Mouse (Mus musculus): ENCODE results near the gene Il22ra1. TPM values are rescaled to one million over a fixed set of nuclear protein-coding genes. Genes with fewer than 3 reads are reported as not detected.

The Il22ra1 gene
- polyA plus RNA-seq, 1 experiment from 2014 or later, result not detected

- Histone ChIP-seq H3K4me1 (peaks cover 3% of the 10 kb centered on the region; the same call in 1 of the 2 replicates), H3K4me2 (no peak overlapping the region), H3K27ac (replicated peaks) (no peak overlapping the region), H3K36me3 (no peaks in the 10 kb centered on the region), H3K9ac (replicated peaks) (no peak overlapping the region), H3K27me3 (replicated peaks) (no peaks in the 10 kb centered on the region), H3K9me3 (replicated peaks) (no peaks in the 10 kb centered on the region), H3K4me3 (replicated peaks) (no peak overlapping the region)
- ATAC-seq (ENCODE audit: low FRiP score), result no peak
- 74% methylated on average over 3 of the region's 3 CpGs for WGBS
Observed at GRCm38 (mm10) chr4:135736903-135737302, 8.9 kb downstream of the Il22ra1 start.

- H3K4me1 ChIP-seq, result peaks cover 3% of the 10 kb centered on the region; the same call in 1 of the 2 replicates
- H3K27ac ChIP-seq (replicated peaks), result no peak overlapping the region
- H3K9me3 ChIP-seq (replicated peaks), result no peaks in the 10 kb centered on the region
- no peak for ATAC-seq (ENCODE audit: low FRiP score)
- H3K36me3 ChIP-seq, result no peaks in the 10 kb centered on the region
- H3K4me3 ChIP-seq (replicated peaks), result no peak overlapping the region
- no peak overlapping the region for H3K4me2 ChIP-seq
- H3K9ac ChIP-seq (replicated peaks), result no peak overlapping the region
- H3K27me3 ChIP-seq (replicated peaks), result no peaks in the 10 kb centered on the region
- WGBS, result 58% methylated on average over 5 of the region's 5 CpGs
Observed at GRCm38 (mm10) chr4:135738237-135738636, 10.3 kb downstream of the Il22ra1 start.

- no peaks in the 10 kb centered on the region for H3K27me3 ChIP-seq (replicated peaks)
- H3K27ac ChIP-seq (replicated peaks), result no peak overlapping the region
- H3K9me3 ChIP-seq (replicated peaks), result no peaks in the 10 kb centered on the region
- H3K4me3 ChIP-seq (replicated peaks), result no peak overlapping the region
- WGBS, result 47% methylated on average over 7 of the region's 7 CpGs
- H3K4me1 ChIP-seq, result peaks cover 3% of the 10 kb centered on the region; the same call in 1 of the 2 replicates
- H3K36me3 ChIP-seq, result no peaks in the 10 kb centered on the region
- no peak for ATAC-seq (ENCODE audit: low FRiP score)
- H3K4me2 ChIP-seq, result no peak overlapping the region
- no peak overlapping the region for H3K9ac ChIP-seq (replicated peaks)
Observed at GRCm38 (mm10) chr4:135739148-135739547, 11.2 kb downstream of the Il22ra1 start.

- H3K27ac ChIP-seq (replicated peaks), result no peak overlapping the region
- H3K27me3 ChIP-seq (replicated peaks), result no peaks in the 10 kb centered on the region
- H3K9ac ChIP-seq (replicated peaks), result no peak overlapping the region
- no peaks in the 10 kb centered on the region for H3K9me3 ChIP-seq (replicated peaks)
- no peaks in the 10 kb centered on the region for H3K36me3 ChIP-seq
- WGBS, result 74% methylated on average over 14 of the region's 14 CpGs
- no peak overlapping the region for H3K4me2 ChIP-seq
- no peak for ATAC-seq (ENCODE audit: low FRiP score)
- H3K4me3 ChIP-seq (replicated peaks), result no peak overlapping the region
- peaks cover 3% of the 10 kb centered on the region; the same call in 1 of the 2 replicates for H3K4me1 ChIP-seq
Observed at GRCm38 (mm10) chr4:135739672-135740071, 11.7 kb downstream of the Il22ra1 start.

GRCm38 (mm10) chr4:135743520-135743919 is 15.5 kb downstream of the Il22ra1 start:
- ATAC-seq (ENCODE audit: low FRiP score), result no peak
- H3K4me1 ChIP-seq, result peaks cover 3% of the 10 kb centered on the region; the same call in 1 of the 2 replicates
- no peak overlapping the region for H3K27ac ChIP-seq (replicated peaks)
- no peak overlapping the region for H3K4me3 ChIP-seq (replicated peaks)
- H3K27me3 ChIP-seq (replicated peaks), result no peaks in the 10 kb centered on the region
- no peak overlapping the region for H3K9ac ChIP-seq (replicated peaks)
- H3K9me3 ChIP-seq (replicated peaks), result no peaks in the 10 kb centered on the region
- H3K4me2 ChIP-seq, result no peak overlapping the region
- 45% methylated on average over 6 of the region's 6 CpGs for WGBS
- H3K36me3 ChIP-seq, result no peaks in the 10 kb centered on the region

GRCm38 (mm10) chr4:135744726-135745448 is 16.9 kb downstream of the Il22ra1 start:
- no peak overlapping the region for H3K9ac ChIP-seq (replicated peaks)
- H3K9me3 ChIP-seq (replicated peaks), result no peaks in the 10 kb centered on the region
- H3K27me3 ChIP-seq (replicated peaks), result no peaks in the 10 kb centered on the region
- H3K36me3 ChIP-seq, result no peaks in the 10 kb centered on the region
- 70% methylated on average over 16 of the region's 16 CpGs for WGBS
- no peak overlapping the region for H3K4me3 ChIP-seq (replicated peaks)
- ATAC-seq (ENCODE audit: low FRiP score), result no peak
- H3K4me1 ChIP-seq, result no peaks in the 10 kb centered on the region
- H3K27ac ChIP-seq (replicated peaks), result no peak overlapping the region
- H3K4me2 ChIP-seq, result no peak overlapping the region

GRCm38 (mm10) chr4:135745613-135746012 is 17.6 kb downstream of the Il22ra1 start:
- WGBS, result 80% methylated on average over 10 of the region's 10 CpGs
- H3K9ac ChIP-seq (replicated peaks), result no peak overlapping the region

GRCm38 (mm10) chr4:135750896-135751295 is 22.9 kb downstream of the Il22ra1 start:
- Histone ChIP-seq H3K27ac (replicated peaks) (no peak overlapping the region), H3K4me1 (no peaks in the 10 kb centered on the region), H3K36me3 (no peaks in the 10 kb centered on the region), H3K9ac (replicated peaks) (no peak overlapping the region), H3K27me3 (replicated peaks) (no peaks in the 10 kb centered on the region), H3K4me3 (replicated peaks) (no peak overlapping the region), H3K4me2 (no peak overlapping the region), H3K9me3 (replicated peaks) (peaks cover 7% of the 10 kb centered on the region; the same call in 1 of the 2 replicates)
- no peak for ATAC-seq (ENCODE audit: low FRiP score)
- 85% methylated on average over 8 of the region's 8 CpGs for WGBS

More at GRCm38 (mm10) chr4:135745613-135746012, 17.6 kb downstream of the Il22ra1 start:
- Histone ChIP-seq H3K4me2 (no peak overlapping the region), H3K9me3 (replicated peaks) (no peaks in the 10 kb centered on the region), H3K36me3 (no peaks in the 10 kb centered on the region), H3K4me1 (no peaks in the 10 kb centered on the region), H3K27me3 (replicated peaks) (no peaks in the 10 kb centered on the region), H3K4me3 (replicated peaks) (no peak overlapping the region), H3K27ac (replicated peaks) (no peak overlapping the region)
- no peak for ATAC-seq (ENCODE audit: low FRiP score)

GRCm38 (mm10) chr4:135752106-135752778 is 24.3 kb downstream of the Il22ra1 start:
- Histone ChIP-seq H3K27ac (replicated peaks) (no peak overlapping the region), H3K4me3 (replicated peaks) (no peak overlapping the region), H3K9ac (replicated peaks) (no peak overlapping the region), H3K4me1 (no peaks in the 10 kb centered on the region), H3K4me2 (no peak overlapping the region), H3K9me3 (replicated peaks) (peaks cover 7% of the 10 kb centered on the region; the same call in 1 of the 2 replicates), H3K36me3 (no peaks in the 10 kb centered on the region), H3K27me3 (replicated peaks) (no peaks in the 10 kb centered on the region)
- no peak for ATAC-seq (ENCODE audit: low FRiP score)
- WGBS, result 71% methylated on average over 7 of the region's 7 CpGs

GRCm38 (mm10) chr4:135752779-135753164 is 24.8 kb downstream of the Il22ra1 start:
- no peaks in the 10 kb centered on the region for H3K4me1 ChIP-seq
- peaks cover 7% of the 10 kb centered on the region; the same call in 1 of the 2 replicates for H3K9me3 ChIP-seq (replicated peaks)
- H3K4me3 ChIP-seq (replicated peaks), result no peak overlapping the region
- H3K36me3 ChIP-seq, result no peaks in the 10 kb centered on the region
- H3K27me3 ChIP-seq (replicated peaks), result no peaks in the 10 kb centered on the region
- no peak overlapping the region for H3K9ac ChIP-seq (replicated peaks)
- H3K27ac ChIP-seq (replicated peaks), result no peak overlapping the region
- ATAC-seq (ENCODE audit: low FRiP score), result no peak
- no peak overlapping the region for H3K4me2 ChIP-seq
- 40% methylated on average over 8 of the region's 8 CpGs for WGBS

- Histone ChIP-seq H3K9me3 (replicated peaks) (peaks cover 7% of the 10 kb centered on the region; the same call in 1 of the 2 replicates), H3K4me3 (replicated peaks) (no peak overlapping the region), H3K36me3 (no peaks in the 10 kb centered on the region), H3K4me1 (peaks cover 6% of the 10 kb centered on the region), H3K27me3 (replicated peaks) (0 out of 2 replicates have a peak, but pooled peaks cover 3% of the 10 kb centered on the region), H3K27ac (replicated peaks) (no peak overlapping the region), H3K9ac (replicated peaks) (no peak overlapping the region), H3K4me2 (no peak overlapping the region)
- WGBS, result 37% methylated on average over 4 of the region's 4 CpGs
- no peak for ATAC-seq (ENCODE audit: low FRiP score)
Observed at GRCm38 (mm10) chr4:135758331-135758730, 30.4 kb downstream of the Il22ra1 start.

GRCm38 (mm10) chr4:135758825-135759224 is 30.9 kb downstream of the Il22ra1 start:
- Histone ChIP-seq H3K27me3 (replicated peaks) (0 out of 2 replicates have a peak, but pooled peaks cover 3% of the 10 kb centered on the region), H3K9ac (replicated peaks) (no peak overlapping the region), H3K27ac (replicated peaks) (no peak overlapping the region), H3K4me1 (peaks cover 6% of the 10 kb centered on the region), H3K36me3 (no peaks in the 10 kb centered on the region), H3K4me3 (replicated peaks) (no peak overlapping the region), H3K9me3 (replicated peaks) (peaks cover 7% of the 10 kb centered on the region; the same call in 1 of the 2 replicates), H3K4me2 (no peak overlapping the region)
- ATAC-seq (ENCODE audit: low FRiP score), result no peak
- 54% methylated on average over 6 of the region's 6 CpGs for WGBS
